Mouse (Mus musculus) hindbrain, postnatal 0 days (tissue): Measurements from ENCODE around the gene Ccr7. TPM values are rescaled to one million over a fixed set of nuclear protein-coding genes. Genes with fewer than 3 reads are reported as not detected.
A peak's percentile ranks its signal among the peaks of the same experiment; 100 is the strongest.

ENCODE experiments used
- ATAC-seq: fragments of 200-750 bp; cut with Nextera tagmentation; 2 replicates; pipeline ENCODE4 v1.8.0; 2017; ENCODE audit warnings: mild to moderate bottlenecking, moderate TSS enrichment, moderate library complexity
- DNase-seq: peaks from one replicate; pipeline ENCODE4 v3.0.0-alpha.2; 2015; ENCODE audit warnings: low spot score
- H3K27ac ChIP-seq: fragments of 300-500 bp; sonication (generic); 2 replicates; pipeline ENCODE4 v1.5.1; 2014; ENCODE audit warnings: mild to moderate bottlenecking
- H3K27me3 ChIP-seq: fragments of 300-500 bp; sonication (generic); 2 replicates; pipeline ENCODE4 v1.6.1; 2014; ENCODE audit warnings: low read length, mixed read lengths; ENCODE audit not compliant: insufficient read depth
- H3K36me3 ChIP-seq: fragments of 300-500 bp; sonication (generic); 2 replicates; pipeline ENCODE4 v1.6.1; 2014; ENCODE audit warnings: low read length, mixed read lengths; ENCODE audit not compliant: insufficient read depth
- H3K4me1 ChIP-seq: fragments of 300-500 bp; sonication (generic); 2 replicates; pipeline ENCODE4 v1.6.1; 2014; ENCODE audit warnings: antibody characterized with exemption, low read length, mixed read lengths; ENCODE audit not compliant: insufficient read depth
- H3K4me2 ChIP-seq: fragments of 300-500 bp; sonication (generic); 2 replicates; pipeline ENCODE4 v1.6.1; 2014; ENCODE audit warnings: low read depth, mild to moderate bottlenecking, low read length, moderate library complexity, mixed read lengths
- H3K4me3 ChIP-seq: fragments of 300-500 bp; sonication (generic); 2 replicates; pipeline ENCODE4 v1.5.1; 2014; ENCODE audit warnings: low read length
- H3K9ac ChIP-seq: fragments of 300-500 bp; sonication (generic); replicated peaks from 2 replicates; pipeline ENCODE4 v1.6.1; 2014; ENCODE audit warnings: mild to moderate bottlenecking, low read length, moderate library complexity, mixed read lengths
- H3K9me3 ChIP-seq: fragments of 300-500 bp; sonication (generic); 2 replicates; pipeline ENCODE4 v1.6.1; 2016; ENCODE audit warnings: low read length, mixed read lengths
- CTCF ChIP-seq: IDR thresholded peaks from 2 replicates; pipeline ENCODE4 v1.5.1; 2016; ENCODE audit warnings: antibody characterized with exemption, control low read depth, low read depth
- WGBS: fragments of 180-500 bp; shearing (Covaris S2); extraction: QIAGEN DNeasy Blood & Tissue Kit; methylation state at CpG from one replicate; pipeline ENCODE4 v1.1.7; 2014; 5-methylcytosine and 5-hydroxymethylcytosine counted together
- polyA plus RNA-seq: library from polyadenylated mRNA; unstranded; fragments of >200 nt; fragmentation: Nextera tagmentation; extraction: Ambion mirVana; gene quantifications from 2 replicates; pipeline ENCODE4 v1.2.1, GENCODE M21; 2015
- total RNA-seq: library from RNA; depleted of rRNA; stranded (reverse); fragments of >200 nt; gene quantifications from 2 replicates; pipeline ENCODE4 v1.2.3, GENCODE M21; 2014

Gene Ccr7
- total and polyA plus RNA-seq, 2 experiments from 2014 or later = not detected

- Histone ChIP-seq H3K4me1 (peaks cover 4% of the 10 kb centered on the region; the same call in 1 of the 2 replicates), H3K9me3 (no peaks in the 10 kb centered on the region), H3K4me2 (no peak overlapping the region), H3K4me3 (no peak overlapping the region), H3K27ac (no peak overlapping the region), H3K36me3 (no peaks in the 10 kb centered on the region), H3K9ac (no peak overlapping the region), H3K27me3 (no peaks in the 10 kb centered on the region)
- ATAC-seq (no peak), DNase-seq (no peak)
- no peak for TF ChIP-seq CTCF
- WGBS = 46% methylated on average over 10 of the region's 10 CpGs
Measured at GRCm38 (mm10) chr11:99124635-99125029, 30.2 kb downstream of the Ccr7 start.

- peak; percentile 77 for DNase-seq
- no peak overlapping the region for H3K9ac ChIP-seq
- H3K36me3 ChIP-seq = no peaks in the 10 kb centered on the region
- H3K4me1 ChIP-seq = peaks cover 4% of the 10 kb centered on the region; the same call in 1 of the 2 replicates
- 46% methylated on average over 15 of the region's 15 CpGs for WGBS
- TF ChIP-seq CTCF = peak; percentile 64
- ATAC-seq = no peak
- no peaks in the 10 kb centered on the region for H3K9me3 ChIP-seq
- no peak overlapping the region for H3K27ac ChIP-seq
- H3K4me2 ChIP-seq = no peak overlapping the region
- no peak overlapping the region for H3K4me3 ChIP-seq
- H3K27me3 ChIP-seq = no peaks in the 10 kb centered on the region
Measured at GRCm38 (mm10) chr11:99123977-99124634, 30.8 kb downstream of the Ccr7 start.

GRCm38 (mm10) chr11:99122703-99123102 is 32.2 kb downstream of the Ccr7 start:
- TF ChIP-seq CTCF = no peak
- Histone ChIP-seq H3K9me3 (no peaks in the 10 kb centered on the region), H3K27me3 (no peaks in the 10 kb centered on the region), H3K4me1 (peaks cover 4% of the 10 kb centered on the region; the same call in 1 of the 2 replicates), H3K4me2 (no peak overlapping the region), H3K9ac (no peak overlapping the region), H3K27ac (no peak overlapping the region), H3K4me3 (no peak overlapping the region), H3K36me3 (no peaks in the 10 kb centered on the region)
- DNase-seq = no peak
- 51% methylated on average over 3 of the region's 3 CpGs for WGBS
- no peak for ATAC-seq

DNA sequence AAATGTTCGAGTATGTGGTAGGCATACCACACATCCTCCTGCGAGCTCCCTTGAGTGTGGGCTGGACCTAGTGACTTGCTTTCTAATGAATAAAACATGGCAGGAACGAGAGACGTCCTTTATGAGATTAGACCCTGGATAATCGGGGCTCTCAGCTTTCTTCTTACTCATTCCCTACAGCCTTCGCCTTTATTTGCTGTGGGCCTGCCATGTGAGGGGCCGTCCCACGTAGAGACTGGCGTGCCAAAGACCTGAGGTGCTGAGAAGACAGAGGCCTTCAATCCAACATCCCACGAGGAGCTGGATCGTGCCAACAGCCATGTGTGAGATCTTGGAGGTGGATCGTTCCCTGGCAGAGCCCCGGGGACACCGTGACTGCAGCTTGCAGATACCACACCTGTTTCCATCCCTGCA is 33.7 kb downstream of the Ccr7 start:
- no peak for ATAC-seq
- H3K4me3 ChIP-seq = no peak overlapping the region
- H3K27me3 ChIP-seq = no peaks in the 10 kb centered on the region
- H3K36me3 ChIP-seq = no peaks in the 10 kb centered on the region
- no peak overlapping the region for H3K9ac ChIP-seq
- peaks cover 4% of the 10 kb centered on the region; the same call in 1 of the 2 replicates for H3K4me1 ChIP-seq
- H3K9me3 ChIP-seq = no peaks in the 10 kb centered on the region
- H3K27ac ChIP-seq = no peak overlapping the region
- H3K4me2 ChIP-seq = no peak overlapping the region
- DNase-seq = no peak
- no peak for TF ChIP-seq CTCF
- WGBS = 36% methylated on average over 14 of the region's 14 CpGs

DNA sequence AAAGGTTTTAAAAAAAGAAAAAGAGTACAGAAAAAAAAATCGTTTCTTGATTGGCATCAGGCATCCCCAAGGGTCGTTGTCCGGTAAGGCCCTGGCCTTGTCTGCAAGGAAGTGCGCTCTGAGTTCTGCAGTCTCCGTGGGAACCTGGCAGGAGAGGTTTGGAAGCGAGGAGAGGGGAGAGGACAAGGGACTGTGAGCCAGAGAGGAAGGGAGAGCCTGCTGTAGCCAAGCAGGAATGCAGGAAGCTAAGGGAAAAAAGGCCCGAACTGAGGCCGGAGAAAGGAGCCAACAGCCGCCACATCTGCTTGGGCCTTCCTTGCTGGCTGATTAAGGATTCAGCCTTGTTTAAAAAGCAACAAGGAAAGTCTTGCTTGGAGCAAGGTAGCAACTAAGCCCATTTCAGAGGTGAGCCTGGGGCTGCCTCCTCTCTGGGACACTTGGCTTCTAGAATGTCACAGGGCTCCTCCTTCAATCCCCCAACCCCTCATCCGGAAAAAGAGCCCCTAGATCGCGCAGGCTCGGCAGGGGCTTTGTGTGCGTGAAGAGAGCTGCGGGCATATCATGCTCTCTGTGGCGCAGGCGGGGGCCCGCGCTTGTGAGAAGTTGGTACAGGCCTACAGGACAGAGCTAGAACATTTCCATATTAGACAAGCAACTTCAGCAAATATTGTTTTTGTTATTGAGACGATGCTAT is 34.2 kb downstream of the Ccr7 start:
- no peak for TF ChIP-seq CTCF
- no peak for ATAC-seq
- Histone ChIP-seq H3K4me1 (peaks cover 4% of the 10 kb centered on the region; the same call in 1 of the 2 replicates), H3K36me3 (no peaks in the 10 kb centered on the region), H3K4me3 (no peak overlapping the region), H3K9me3 (no peaks in the 10 kb centered on the region), H3K27ac (0 out of 2 replicates have a peak overlapping the region, but pooled peaks have one; percentile 22), H3K27me3 (no peaks in the 10 kb centered on the region), H3K9ac (0 out of 2 replicates have a peak overlapping the region, but pooled peaks have one; percentile 30), H3K4me2 (no peak overlapping the region)
- 29% methylated on average over 20 of the region's 20 CpGs for WGBS
- DNase-seq = peak; percentile 42

DNA sequence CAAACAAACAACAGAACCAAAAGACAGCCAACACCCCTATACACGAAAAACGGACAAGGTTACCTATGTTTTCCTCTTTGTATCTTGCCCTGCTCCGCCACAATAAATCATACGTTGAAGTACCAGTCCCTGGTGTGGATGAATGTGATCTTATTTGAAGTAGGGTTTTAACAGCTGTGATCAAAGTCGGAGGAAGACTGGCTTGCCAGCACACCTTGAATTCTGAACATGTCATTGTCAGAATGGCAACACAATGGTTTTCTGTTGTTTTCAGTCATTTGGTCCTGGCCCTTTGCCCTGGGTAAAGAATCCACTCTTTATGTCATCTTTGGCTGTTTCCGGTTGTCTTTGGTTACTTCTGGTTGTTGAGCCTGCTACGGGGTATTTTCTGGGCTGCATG is 35.9 kb downstream of the Ccr7 start:
- H3K4me2 ChIP-seq = no peak overlapping the region

More for the DNA sequence above, 35.9 kb downstream of the Ccr7 start:
- ATAC-seq (no peak), DNase-seq (no peak)
- Histone ChIP-seq H3K27ac (no peak overlapping the region), H3K9me3 (no peaks in the 10 kb centered on the region), H3K9ac (no peak overlapping the region), H3K4me3 (no peak overlapping the region), H3K27me3 (no peaks in the 10 kb centered on the region), H3K4me1 (peaks cover 4% of the 10 kb centered on the region; the same call in 1 of the 2 replicates), H3K36me3 (no peaks in the 10 kb centered on the region)
- WGBS = 74% methylated on average over 7 of the region's 7 CpGs
- no peak for TF ChIP-seq CTCF
